Mouse (Mus musculus): ENCODE data around the gene Gm47985.

DNA sequence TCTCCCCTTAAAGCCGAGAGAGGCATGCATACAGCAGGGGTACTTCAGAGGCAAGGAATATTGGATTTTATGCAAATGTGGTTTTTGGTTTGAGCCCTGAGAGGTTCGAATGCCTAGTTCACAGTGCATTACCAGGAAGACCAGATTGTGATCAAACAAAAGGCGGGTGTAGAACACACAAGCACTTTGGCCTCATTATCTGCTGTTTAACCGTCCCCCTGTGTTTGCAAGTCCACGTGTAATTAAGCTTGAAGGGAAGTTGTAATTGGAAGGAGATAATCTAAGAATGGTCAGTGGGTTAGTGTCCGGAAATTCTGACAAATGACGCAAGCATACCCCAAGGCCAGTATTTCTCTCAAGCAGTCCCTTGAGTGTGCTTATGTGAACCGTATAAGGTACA, 16.3 kb upstream of the Gm47985 start:
- TF ChIP-seq CTCF (IDR thresholded peaks at IDR 0.05; ENCODE audit: low read depth) (no peak), EP300 (IDR thresholded peaks at IDR 0.05; ENCODE audit: low read depth) (no peak)
